Mouse (Mus musculus) megakaryocyte, embryonic 14.5 days (primary cell): ENCODE data around the gene Atf7ip. TPM values are rescaled to one million over a fixed set of nuclear protein-coding genes. Genes with fewer than 3 reads are reported as not detected.

Experiments used
- H3K27me3 ChIP-seq: replicated peaks from 2 replicates; pipeline ENCODE3; 2012; ENCODE audit warnings: inconsistent platforms
- H3K36me3 ChIP-seq: replicated peaks from 2 replicates; pipeline ENCODE3; 2012; ENCODE audit warnings: low read length, inconsistent platforms, mixed read lengths
- H3K4me1 ChIP-seq: 2 replicates; pipeline ENCODE4 v1.6.1; 2012; ENCODE audit warnings: inconsistent platforms
- H3K4me3 ChIP-seq: replicated peaks from 2 replicates; pipeline ENCODE3; 2012; ENCODE audit warnings: moderate library complexity, mild to moderate bottlenecking, inconsistent platforms
- H3K9me3 ChIP-seq: 2 replicates; pipeline ENCODE4 v1.6.1; 2012; ENCODE audit warnings: inconsistent platforms
- FLI1 ChIP-seq: IDR thresholded peaks from 2 replicates; pipeline ENCODE4 v1.6.1; 2012; ENCODE audit warnings: low read length, inconsistent platforms, mixed read lengths
- GATA1 ChIP-seq: IDR thresholded peaks from 3 replicates; pipeline ENCODE4 v1.6.1; 2012; ENCODE audit warnings: mixed read lengths, low read length, inconsistent platforms, borderline replicate concordance
- polyA plus RNA-seq: library from polyadenylated mRNA; stranded (reverse); fragments of >175 nt; gene quantifications from 2 replicates; pipeline ENCODE4 v1.2.3, GENCODE M21; 2012; ENCODE audit warnings: low replicate concordance; ENCODE audit not compliant: insufficient read depth

Atf7ip gene
- polyA plus RNA-seq, 1 experiment: 12.1 TPM

DNA sequence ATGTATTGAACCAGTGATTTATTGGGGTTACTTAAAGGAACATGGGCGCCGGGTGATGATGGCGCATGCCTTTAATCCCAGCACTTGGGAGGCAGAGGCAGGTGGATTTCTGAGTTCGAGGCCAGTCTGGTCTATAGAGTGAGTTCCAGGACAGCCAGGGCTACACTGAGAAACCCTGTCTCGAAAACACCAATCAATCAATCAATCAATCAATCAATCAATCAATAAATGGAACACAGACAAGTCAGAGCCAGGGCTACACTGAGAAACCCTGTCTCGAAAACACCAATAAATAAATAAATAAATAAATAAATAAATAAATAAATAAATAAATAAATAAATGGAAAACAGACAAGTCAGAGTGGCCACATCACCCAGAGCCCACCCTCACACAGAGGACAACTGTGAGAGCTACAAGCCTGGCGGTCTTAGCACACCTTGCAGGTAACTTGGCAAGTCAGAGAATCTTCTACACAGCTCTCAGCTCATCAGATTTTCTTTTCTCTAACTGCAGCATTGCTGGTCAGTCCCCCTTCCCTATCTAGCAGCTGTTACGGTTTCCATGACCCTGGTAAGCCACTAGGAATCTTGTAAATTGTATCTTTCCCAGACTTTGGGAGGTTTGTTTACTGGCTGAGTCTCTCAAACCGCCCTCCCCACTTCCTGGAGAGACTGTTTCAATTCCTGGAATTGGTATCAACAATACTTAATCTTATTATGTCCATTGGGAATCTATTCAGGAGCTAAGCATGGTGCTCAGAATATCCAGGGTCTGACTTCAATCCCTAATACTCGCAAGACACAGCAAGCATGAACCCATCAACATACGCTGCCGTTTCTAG lies 11.8 kb upstream of the Atf7ip start:
- no peak for TF ChIP-seq FLI1
- TF ChIP-seq GATA1: no peak
- H3K36me3 ChIP-seq: no peaks in the 10 kb centered on the region
- no peaks in the 10 kb centered on the region for H3K27me3 ChIP-seq
- H3K4me3 ChIP-seq: no peak overlapping the region
- H3K4me1 ChIP-seq: peaks cover 47% of the 10 kb centered on the region
- no peaks in the 10 kb centered on the region for H3K9me3 ChIP-seq

- no peak for TF ChIP-seq FLI1
- no peak for TF ChIP-seq GATA1
- Histone ChIP-seq H3K36me3 (no peaks in the 10 kb centered on the region), H3K9me3 (peaks cover 6% of the 10 kb centered on the region), H3K27me3 (no peaks in the 10 kb centered on the region), H3K4me3 (no peak overlapping the region), H3K4me1 (peaks cover 38% of the 10 kb centered on the region)
These were observed 10.9 kb upstream of the Atf7ip start for GRCm38 (mm10) chr6:136495023-136495422.

- Histone ChIP-seq H3K27me3 (no peaks in the 10 kb centered on the region), H3K4me1 (peaks cover 16% of the 10 kb centered on the region), H3K4me3 (no peak overlapping the region), H3K9me3 (peaks cover 18% of the 10 kb centered on the region), H3K36me3 (peaks cover 11% of the 10 kb centered on the region)
- no peak for TF ChIP-seq FLI1
- TF ChIP-seq GATA1: no peak
These were observed 8.2 kb upstream of the Atf7ip start for GRCm38 (mm10) chr6:136497744-136498143.

DNA sequence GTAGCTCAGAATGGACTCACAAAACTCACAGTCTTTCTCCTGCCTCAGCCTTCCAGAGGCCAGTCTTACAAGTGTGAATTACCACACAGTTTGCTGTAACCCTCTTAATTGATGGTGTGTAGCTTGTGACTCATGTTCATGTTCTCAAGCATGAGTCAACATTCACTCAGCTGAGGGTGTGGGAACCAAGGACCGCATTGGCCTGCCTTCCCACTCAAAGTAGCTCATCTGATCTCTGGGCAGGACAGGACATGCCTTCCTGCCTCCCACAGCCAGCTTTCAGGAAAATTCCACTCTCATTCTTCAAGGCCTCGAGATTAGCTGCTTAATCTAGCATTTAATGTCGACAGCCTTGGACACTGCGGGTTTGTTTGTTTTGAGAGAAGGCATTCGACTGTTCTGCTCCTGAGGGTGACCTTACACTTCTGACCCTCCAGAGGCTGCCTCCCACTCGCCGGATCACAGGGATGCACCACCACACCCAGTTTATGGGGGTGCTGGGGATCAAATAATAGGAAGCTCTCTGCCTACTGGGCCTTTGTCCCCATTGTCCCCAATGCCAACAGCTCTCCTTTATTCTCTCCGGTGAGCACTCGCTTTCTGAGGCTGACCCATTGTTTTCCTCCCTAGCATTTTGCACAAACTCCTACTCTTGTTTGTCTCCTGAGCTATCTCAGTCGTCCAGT lies 6.5 kb upstream of the Atf7ip start:
- peaks cover 18% of the 10 kb centered on the region for H3K9me3 ChIP-seq
- H3K27me3 ChIP-seq: no peaks in the 10 kb centered on the region
- peaks cover 11% of the 10 kb centered on the region for H3K36me3 ChIP-seq
- H3K4me1 ChIP-seq: peaks cover 15% of the 10 kb centered on the region
- H3K4me3 ChIP-seq: no peak overlapping the region
- TF ChIP-seq FLI1: no peak
- no peak for TF ChIP-seq GATA1

DNA sequence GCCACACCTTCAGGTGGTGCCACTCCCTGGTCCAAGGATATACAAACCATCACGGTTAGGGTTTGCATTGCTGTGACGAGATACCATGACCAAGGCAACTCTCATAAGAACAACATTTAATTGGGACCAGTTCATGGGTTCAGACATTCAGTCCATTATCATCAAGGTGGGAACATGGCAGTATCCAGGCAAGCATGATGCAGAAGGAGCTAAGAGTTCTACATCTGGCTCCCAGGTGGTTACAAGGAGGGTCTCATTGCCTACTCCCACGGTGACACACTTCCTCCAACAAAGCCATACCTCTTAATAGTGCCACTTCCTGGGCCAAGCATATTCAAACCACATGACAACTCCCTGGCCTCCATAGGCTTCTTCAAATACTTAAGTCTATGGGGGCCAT lies 2.7 kb downstream of the Atf7ip start:
- Histone ChIP-seq H3K4me3 (no peak overlapping the region), H3K4me1 (peaks cover 3% of the 10 kb centered on the region; the same call in 1 of the 2 replicates), H3K36me3 (no peaks in the 10 kb centered on the region), H3K27me3 (no peaks in the 10 kb centered on the region), H3K9me3 (peaks cover 26% of the 10 kb centered on the region)
- no peak for TF ChIP-seq GATA1
- TF ChIP-seq FLI1: no peak

DNA sequence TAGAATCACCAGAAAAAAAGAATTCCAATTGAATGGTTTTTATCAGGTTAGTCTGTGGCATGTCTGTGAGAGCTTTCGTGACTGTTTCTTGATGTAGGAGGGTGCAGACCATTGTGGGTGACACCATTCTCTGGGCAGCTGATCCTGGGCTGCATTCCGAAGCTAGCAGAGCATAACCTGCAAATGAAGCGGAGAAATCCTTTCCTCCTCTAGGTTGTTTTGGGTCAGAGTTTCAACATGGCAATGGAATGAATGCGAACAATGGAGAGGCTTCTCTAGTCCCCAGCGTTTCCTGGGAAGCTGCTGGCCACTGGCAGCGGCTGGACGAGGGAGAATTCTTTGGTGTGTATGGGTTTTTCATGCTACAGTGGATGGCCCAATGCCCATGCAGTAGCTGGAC lies 5.0 kb downstream of the Atf7ip start:
- Histone ChIP-seq H3K36me3 (peaks cover 9% of the 10 kb centered on the region), H3K4me3 (no peak overlapping the region), H3K9me3 (peaks cover 36% of the 10 kb centered on the region), H3K27me3 (no peaks in the 10 kb centered on the region), H3K4me1 (no peaks in the 10 kb centered on the region; the same call in 1 of the 2 replicates)
- TF ChIP-seq GATA1 (no peak), FLI1 (no peak)

GRCm38 (mm10) chr6:136512351-136512750 lies 6.4 kb downstream of the Atf7ip start:
- Histone ChIP-seq H3K27me3 (no peaks in the 10 kb centered on the region), H3K4me3 (no peak overlapping the region), H3K36me3 (peaks cover 9% of the 10 kb centered on the region), H3K4me1 (peaks cover 9% of the 10 kb centered on the region), H3K9me3 (peaks cover 31% of the 10 kb centered on the region)
- no peak for TF ChIP-seq FLI1

- no peak overlapping the region for H3K4me3 ChIP-seq
- H3K27me3 ChIP-seq: no peaks in the 10 kb centered on the region
- no peak for TF ChIP-seq FLI1
- no peak for TF ChIP-seq GATA1
- peaks cover 10% of the 10 kb centered on the region for H3K9me3 ChIP-seq
- peaks cover 23% of the 10 kb centered on the region for H3K4me1 ChIP-seq
- H3K36me3 ChIP-seq: peaks cover 10% of the 10 kb centered on the region
These were observed 10.7 kb downstream of the Atf7ip start for GRCm38 (mm10) chr6:136516626-136517025.

GRCm38 (mm10) chr6:136517221-136517620 lies 11.3 kb downstream of the Atf7ip start:
- Histone ChIP-seq H3K36me3 (peaks cover 14% of the 10 kb centered on the region), H3K27me3 (no peaks in the 10 kb centered on the region), H3K4me3 (no peak overlapping the region), H3K9me3 (peaks cover 10% of the 10 kb centered on the region), H3K4me1 (peaks cover 27% of the 10 kb centered on the region)
- TF ChIP-seq GATA1: no peak
- no peak for TF ChIP-seq FLI1

GRCm38 (mm10) chr6:136518537-136519246 lies 12.7 kb downstream of the Atf7ip start:
- H3K4me1 ChIP-seq: peaks cover 39% of the 10 kb centered on the region
- peaks cover 27% of the 10 kb centered on the region for H3K36me3 ChIP-seq
- peak overlapping the region; percentile 96 for H3K4me3 ChIP-seq
- H3K9me3 ChIP-seq: peaks cover 10% of the 10 kb centered on the region
- no peaks in the 10 kb centered on the region for H3K27me3 ChIP-seq
- no peak for TF ChIP-seq GATA1
- TF ChIP-seq FLI1: no peak
